Mouse (Mus musculus) frontal cortex, postnatal 36 days (tissue): ENCODE results near the gene Nme6.
"Not testable (repeated sequence)": the region's sequence is repeated elsewhere in the genome, so short reads cannot be mapped to it uniquely, and the experiment has no call there.

Source experiments
- DNase-seq, 2 experiments: peaks; one replicate each; pipeline ENCODE4 v3.0.0; 2022; ENCODE audit warnings: low spot score in 2 of 2

The Nme6 gene

DNA sequence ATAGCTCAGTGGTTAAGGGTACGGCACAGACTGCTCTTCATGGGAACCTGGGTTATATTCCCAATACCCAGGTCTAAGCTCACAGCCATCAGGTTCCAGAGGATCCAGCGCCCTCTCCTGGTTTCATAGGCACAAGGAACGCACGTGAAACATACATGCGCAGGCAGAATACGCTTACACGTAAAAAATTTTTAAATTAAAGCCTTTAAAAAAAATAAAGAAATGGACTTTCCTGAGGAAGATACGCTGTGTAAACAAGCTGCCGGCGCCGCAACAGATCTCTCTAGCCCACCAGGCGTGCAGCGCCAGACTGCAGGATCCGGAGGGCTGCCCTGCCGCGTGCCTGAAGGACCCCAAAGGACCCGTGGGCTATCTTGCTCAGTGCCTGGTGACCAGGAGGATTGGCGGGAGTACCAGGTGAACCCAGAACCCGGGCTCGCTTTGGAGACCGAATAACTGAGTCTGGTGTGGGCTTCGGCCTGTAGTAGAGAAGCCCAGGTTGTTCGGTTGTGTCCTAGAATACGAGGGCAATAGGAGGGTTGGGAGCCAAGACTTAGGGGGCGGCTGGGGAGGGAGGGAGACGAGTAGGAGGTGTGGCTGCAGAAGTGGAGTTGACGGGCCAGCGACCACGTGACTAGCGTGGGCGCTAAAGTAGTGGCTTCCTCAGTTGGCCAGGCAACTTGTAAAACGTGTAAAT, at the start of gene Nme6:
Gene Nme6, plus strand, starts transcription at position 359 of the 697 bp plus-strand sequence.
- peak; percentile 88 for DNase-seq

DNA sequence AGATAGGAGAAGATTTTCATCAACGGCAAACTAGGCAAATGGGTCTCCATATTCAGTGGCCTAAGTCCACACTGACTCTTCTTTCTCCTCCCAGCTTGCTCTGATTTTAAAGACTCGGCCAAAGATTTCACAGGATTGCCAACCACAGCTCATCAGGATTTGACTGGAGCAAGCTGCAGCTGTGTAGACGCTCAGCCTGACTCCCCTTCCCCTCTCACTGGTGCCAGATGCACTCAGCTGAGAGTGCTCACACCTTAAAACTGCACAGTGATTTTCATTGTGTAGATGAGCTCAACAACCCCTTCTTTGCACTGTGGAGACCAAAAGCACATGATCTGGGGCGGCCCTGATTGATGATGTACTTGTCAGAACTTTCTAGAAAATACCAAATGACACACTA, 42.0 kb upstream of the Nme6 start, which contains the start of gene Fbxw27:
Gene Fbxw27, minus strand, starts transcription at position 101 of the 400 bp plus-strand sequence.
- not testable (repeated sequence) for DNase-seq

DNA sequence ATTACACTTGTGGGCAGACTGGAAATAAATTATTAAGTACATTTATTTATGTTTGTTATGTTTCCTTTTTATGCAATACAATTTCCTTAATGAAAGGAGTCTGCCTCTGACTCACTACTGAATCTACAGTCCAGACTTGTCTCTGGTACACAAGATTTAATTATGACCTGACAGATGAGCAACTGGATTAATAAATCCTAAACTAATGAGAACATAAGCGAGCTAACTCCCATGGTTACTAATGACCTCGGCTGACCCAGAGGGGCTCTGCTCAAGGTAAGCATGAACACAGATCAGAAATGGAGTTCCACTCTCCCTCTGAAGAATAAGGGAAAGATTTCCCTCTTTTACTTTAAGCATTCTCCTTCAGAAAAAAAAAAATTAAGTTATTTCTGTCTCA, 37.3 kb upstream of the Nme6 start:
- DNase-seq = no peak

DNA sequence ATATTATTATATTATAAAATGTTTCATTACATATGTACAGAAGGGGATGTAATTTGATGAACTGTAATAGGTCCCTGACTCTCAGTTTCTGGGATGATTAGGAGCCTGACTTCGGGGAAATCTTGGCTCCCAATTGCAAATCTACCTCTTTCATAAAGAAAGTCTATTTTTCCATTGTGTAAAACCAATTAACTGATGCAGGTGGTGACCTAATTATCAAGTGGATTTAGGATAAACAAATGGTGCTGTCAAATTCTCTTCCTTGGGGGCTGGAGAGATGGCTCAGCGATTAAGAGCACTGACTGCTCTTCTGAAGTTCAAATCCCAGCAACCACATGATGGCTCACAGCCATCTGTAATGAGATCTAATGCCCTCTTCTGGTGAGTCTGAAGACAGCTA, 36.7 kb upstream of the Nme6 start:
- DNase-seq = no peak

DNA sequence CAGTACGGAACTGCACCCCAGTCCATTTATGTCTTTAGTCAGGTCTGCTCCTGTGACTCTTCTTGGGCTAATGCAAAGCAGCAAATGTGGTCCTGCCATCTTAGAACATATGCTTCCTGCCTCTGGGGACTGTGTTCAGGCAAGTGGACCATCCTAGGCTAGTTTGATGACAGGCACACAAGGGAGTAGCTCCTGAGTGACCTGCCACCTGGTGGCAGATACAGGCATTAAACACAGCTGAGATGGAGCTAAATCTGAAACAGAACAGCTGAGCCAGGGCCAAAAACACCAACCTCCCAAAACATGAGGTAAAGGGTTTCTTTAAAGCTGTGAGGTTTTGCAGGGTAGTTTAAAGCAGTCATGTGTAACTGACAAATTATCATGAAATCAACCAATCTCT, 34.5 kb upstream of the Nme6 start:
- peak in 1 of 2 experiments; percentile 10 for DNase-seq

DNA sequence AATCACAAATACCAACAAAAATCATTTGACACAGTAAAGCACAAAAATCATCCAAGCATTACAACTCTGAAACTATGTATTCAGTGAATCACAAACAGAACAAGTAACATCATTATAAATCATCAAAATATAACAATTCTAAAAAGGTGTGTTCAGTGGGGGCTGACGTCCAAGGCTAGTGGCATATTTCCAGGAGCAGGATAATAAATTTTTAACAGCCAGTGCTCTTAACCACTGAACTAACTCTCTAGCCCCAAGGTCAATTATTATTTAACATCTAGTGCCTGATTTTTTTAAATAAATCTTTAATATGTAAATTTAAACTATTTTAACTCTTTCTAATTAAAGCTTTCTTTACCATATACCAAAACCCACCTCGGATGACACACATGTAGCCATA, 27.0 kb upstream of the Nme6 start:
- not testable (repeated sequence) for DNase-seq

DNA sequence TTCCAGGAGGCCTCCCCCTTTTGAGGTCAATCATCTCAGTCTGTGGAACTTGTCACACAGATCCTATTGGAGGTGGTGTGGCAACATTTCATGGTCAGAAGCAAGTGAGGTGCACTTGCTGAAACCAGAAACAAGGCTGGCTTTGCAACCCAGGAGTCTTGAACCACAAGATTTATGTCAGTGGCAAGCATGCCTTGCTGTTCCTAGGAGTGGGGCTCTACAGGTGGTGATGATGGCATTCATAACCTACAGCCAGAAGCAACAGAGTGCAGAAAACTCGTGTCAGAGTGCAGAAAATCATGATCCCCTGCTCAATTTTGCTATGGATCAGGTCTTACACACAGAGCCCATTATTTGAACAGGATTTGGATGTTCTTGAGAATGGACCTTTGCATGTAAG, 26.3 kb upstream of the Nme6 start:
- DNase-seq = no peak

DNA sequence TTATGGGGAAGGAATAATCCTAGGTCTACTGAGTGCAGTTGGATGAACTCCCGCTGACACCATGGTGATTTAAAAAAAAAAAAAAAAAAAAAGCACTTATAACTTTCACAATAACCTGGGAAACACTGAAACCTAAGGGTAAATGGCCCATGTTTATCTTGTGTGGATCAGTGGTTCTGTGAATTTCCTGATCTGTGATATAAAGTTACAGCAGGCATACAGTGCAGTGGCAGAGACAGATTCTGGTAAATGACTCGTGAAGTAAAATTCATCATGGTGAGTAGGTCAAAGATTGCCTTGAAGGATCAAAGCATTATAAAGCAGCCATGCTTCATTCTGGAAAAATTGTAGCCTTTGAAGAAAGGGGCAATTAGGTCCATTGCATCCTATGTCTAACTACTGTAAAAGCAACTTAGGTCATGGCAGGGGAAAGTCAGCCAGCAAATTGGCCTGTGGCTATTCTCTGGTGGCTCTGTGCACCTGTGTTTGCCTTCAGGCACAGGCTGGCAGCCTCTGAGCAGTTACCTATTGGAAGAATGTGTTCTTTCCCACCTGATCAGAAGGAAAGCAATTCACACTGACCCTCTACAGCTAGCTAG, 25.8 kb upstream of the Nme6 start:
- DNase-seq = no peak

DNA sequence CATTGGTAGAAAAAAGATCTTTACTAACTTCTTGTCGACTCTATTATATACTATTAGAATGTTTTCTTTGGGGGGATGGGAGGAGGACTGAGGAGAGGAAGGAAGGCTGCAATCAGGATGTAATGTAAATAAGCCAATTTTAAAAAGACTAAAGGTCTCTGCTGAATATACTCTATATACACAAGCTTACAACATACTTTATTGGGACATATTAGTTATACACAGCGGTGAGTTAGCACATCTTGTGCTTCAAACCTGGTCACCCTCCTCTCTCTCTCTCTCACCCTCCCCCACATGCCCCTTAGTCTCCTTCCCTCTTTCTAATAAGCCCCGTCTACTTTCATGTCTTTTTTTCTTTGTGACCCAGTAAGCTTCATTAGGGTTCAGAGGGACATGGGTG, 24.7 kb upstream of the Nme6 start:
- DNase-seq = no peak

DNA sequence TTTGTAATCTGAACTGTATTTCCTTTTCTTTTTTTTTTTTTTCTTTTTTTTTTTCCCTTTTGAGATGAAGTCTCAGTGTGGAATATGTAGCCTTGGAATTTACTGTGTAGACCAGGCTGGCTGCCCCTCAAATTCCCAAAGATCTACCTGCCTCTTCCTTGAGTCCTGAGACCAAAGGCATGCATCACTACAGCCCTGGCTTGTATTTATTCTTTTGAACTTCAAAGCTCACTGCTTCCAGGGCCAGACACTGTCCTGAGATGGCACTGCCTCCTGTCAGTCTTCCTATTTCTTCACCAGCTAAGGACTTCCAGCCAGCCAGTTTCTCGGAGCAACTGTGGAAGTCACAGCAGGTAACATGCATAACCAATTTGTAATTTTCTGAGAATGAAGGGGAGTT, 20.6 kb upstream of the Nme6 start, which contains the start of gene Spink8:
Gene Spink8, plus strand, starts transcription at position 301 of the 400 bp plus-strand sequence.
- DNase-seq = no peak

DNA sequence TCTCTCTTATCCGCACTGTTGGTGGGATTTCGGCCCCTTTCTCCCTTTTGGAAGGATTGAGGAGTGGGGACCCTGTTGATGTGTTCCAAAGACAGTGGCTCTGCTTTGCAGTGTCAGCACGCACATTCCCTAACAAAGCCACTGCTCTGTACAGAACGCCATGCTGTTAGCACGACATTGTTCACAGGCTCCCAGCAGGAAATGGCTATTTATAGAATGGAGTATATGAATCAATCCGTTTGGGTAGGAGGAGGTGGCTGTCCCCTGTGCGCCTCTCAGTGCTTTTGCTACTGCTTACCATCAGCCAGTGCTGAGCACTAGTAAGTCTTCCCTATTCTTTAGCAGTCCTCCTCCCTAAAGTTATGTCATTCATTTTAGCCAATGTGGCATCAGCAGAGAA, 19.1 kb upstream of the Nme6 start:
- DNase-seq = peak in 1 of 2 experiments; percentile 6

DNA sequence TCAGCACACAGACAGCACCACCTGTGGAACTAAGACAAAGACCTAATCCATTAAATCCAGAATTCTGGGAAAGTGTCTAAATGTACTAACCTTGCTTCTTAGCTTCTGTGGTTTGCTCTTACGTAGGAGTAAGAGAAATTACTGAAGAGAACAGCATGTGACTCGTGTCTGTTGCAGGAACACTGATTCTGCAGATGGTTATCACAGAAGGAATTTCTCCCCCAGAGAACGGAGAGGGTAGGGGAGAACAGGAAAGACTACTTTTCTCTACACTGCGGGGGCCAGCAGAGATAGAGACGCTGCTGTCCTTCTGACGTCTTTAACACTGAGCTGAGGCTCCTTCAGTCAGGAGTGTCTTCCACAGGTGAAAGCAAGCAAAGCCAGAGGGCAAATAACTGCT, 16.2 kb upstream of the Nme6 start:
- DNase-seq = peak; percentile 12 to 13

DNA sequence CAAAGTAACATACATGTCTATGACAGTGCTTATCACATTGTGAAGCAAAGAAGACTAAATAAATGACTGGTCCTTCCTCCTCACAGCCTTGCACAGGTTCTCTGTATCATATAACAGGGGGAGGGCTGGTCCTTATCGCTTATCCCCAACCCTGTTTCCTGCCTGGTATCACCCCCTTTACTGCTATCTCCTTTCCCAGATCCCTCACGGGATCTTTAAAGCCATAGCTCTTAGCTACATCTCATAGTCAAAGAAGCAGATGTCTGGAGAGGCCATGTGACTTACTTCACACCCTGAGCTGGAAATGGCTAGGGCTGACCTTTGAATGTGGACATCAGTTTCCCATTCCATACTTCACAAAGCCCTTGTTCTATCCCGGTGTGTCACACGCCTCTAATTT, 6.8 kb upstream of the Nme6 start:
- no peak for DNase-seq

DNA sequence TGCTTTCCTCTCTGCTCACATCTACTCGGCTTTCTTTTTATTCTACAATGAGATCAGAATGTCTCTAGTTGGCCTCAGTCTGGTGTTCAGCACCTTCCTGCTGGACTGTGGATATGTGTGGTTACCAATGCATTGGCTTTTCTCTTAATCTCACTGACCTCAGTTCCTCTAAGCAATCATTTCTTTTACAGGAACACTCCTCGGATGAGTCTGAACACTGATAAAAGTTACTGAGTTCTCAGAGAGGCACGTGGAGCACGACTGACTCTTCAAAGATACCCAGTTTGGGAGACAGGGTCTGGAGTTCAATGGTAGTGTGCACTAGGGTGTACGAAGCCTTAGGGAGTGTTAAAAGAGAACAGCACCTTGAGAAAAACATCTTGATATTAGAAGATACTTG, 6.4 kb upstream of the Nme6 start:
- no peak for DNase-seq

DNA sequence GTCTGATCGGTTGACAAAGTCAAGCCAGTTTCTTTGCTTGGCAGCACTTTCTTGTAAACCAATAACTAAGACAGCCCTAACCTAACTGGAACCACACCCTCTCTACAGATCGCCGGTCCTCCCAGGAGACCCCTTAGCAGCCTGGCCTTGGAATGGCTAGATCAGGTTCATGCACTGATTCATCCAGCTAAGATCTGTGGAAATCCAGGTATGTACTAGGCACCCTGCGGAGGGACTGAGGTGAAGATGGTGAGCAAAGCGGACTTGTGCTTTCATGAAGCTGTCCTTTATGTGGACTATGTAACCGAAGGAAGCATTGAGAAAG, 501 bp downstream of the Nme6 start:
- no peak for DNase-seq

DNA sequence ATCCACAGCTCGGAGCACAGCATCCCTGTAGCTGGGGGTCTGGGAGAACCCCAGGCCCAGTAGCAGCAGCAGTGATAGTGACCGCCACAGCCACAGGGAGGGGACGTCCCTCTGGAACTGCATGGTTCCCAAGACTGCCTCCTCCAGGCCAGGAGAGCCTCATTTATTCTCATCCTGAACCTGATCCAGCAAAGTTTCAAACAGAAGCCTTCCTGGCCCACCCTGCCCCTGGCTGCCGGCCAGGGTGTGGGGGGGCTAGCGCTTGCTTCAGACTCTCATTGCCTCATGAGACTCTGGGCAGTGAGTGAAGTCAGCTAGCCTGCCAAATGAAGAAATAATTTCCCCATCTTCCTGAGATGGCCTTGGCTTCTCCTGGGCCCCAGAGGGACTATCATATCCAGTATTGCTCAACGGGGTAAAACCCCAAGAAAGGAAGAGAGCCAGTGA, 16.8 kb downstream of the Nme6 start, which contains the start of gene Camp:
Gene Camp, minus strand, starts transcription at position 306 of the 447 bp plus-strand sequence.
- no peak for DNase-seq

DNA sequence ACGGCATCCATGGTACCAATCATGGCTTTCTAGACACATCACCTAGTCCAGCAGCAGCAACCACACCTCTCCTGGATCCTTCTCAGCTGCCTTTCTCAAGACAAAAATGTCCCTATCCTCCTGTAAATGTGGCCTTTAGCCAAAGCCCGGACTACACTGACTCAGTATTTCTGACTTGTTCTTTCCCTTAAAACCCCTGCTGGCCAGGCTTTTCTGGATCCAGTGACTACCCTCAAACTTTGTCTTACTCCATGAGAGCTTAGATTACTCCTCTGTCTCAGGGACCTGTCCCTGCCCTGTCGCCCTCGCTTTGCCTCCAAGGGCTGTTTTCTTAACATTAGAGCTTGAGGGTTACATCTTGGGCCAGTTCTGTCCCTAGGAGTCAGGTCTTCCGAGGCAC, 17.6 kb downstream of the Nme6 start:
- no peak for DNase-seq

DNA sequence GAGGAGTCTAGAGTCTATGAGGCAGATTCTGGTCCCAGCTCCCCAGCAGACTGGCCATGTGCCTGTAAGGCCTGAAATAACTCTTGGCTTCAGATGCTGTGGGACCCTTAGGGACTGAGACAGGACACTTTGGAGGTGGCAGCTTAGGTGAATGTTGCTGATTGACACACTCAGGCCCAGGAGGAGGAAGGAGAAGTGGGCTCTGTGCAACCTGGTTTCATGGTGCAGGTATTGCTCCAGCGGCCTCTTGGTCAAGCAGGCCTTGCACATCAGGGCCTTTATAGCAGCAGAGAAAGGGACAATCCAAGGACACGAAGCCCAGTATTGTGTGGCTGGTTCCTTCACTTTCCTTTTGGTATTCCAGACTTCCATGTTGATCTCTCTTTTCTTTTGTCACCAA, 21.8 kb downstream of the Nme6 start:
- no peak for DNase-seq

DNA sequence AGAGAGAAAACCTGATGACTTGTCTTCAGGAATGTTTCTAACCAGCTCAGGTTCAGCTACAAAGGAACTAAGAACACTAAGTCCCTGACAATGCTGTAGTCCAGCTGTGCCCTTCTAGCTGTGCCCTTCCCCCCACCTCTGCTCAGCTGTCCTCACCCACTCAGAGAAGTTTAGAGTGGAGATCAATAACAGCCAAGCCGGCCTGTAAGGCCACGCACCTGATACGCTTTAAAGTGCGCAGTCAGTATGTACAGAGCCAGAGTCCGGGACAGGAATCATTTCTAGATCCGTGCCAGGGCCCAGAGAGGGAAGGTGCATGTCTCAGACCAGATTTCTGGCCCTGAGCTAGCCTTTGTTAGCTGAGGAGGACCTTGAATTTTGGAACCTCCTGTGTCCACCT, 23.4 kb downstream of the Nme6 start:
- DNase-seq = no peak

DNA sequence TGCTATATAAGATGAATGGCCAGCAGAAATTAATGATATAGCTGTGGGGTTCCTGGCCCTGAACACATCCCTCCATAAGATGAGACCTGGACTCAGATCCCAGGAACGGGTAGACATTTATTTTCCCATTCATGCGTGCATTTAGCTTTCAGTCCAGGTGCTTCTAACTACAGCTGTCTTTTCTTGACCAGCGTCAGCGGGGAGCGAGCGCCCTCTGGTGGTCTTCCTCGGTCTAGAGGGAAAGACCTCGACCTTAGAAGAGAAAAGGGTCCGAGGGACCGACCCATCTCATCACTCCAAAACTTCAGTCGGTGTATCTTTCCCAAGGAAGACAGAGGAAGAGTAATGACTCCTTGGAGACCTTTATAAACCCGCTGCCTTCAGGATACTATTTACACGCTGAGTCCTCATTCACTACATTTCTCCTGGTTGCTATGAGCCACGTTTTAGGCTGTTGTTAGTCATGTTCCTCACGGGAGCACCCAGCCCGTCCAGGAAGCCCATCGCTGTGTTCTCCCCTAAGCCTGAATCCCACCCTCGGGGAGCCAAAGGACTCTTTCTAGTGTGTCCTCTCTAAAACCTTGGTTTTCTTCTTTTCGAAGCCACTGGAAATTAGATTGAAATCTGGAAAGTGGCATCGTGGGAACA, 30.0 kb downstream of the Nme6 start:
- DNase-seq = peak; percentile 76

DNA sequence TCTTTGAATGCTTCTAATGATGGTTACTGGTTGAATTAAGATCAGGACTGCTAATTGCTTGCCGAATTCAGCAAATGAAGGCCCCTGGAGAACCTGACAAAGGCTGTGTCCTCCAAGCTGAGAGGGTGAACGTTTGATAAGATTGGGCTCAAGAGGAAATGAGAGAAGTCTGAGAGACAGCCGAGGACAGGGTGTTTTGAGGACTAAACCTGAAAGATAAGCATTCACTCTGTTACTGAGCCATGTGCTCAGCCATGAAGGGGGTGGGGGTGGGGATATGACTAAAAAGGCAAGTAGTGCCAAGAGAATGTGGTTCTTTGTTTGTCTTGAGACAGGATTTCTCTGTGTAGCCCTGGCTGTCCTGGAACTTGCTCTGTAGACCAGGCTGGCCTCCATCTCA, 30.5 kb downstream of the Nme6 start:
- DNase-seq = no peak

DNA sequence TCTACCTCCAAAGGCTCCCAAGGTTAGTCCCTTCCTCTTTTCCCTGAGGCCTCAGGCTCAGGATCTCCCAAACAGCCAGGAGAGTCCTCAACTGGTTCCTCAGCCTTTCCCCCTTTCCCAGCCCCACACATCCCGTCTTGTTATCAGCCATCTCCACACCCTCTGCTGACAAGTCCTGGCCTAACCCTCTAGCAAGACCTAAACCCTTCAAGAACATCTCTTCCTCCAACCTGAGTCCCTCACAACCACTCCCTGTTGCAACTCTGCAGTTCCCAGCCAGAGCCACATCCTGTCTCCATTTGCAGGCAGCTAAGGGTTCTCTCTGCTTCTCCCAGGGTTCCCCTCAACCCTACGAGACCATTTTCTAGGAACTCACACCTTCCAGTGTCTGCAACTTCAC, 33.7 kb downstream of the Nme6 start:
- no peak for DNase-seq

DNA sequence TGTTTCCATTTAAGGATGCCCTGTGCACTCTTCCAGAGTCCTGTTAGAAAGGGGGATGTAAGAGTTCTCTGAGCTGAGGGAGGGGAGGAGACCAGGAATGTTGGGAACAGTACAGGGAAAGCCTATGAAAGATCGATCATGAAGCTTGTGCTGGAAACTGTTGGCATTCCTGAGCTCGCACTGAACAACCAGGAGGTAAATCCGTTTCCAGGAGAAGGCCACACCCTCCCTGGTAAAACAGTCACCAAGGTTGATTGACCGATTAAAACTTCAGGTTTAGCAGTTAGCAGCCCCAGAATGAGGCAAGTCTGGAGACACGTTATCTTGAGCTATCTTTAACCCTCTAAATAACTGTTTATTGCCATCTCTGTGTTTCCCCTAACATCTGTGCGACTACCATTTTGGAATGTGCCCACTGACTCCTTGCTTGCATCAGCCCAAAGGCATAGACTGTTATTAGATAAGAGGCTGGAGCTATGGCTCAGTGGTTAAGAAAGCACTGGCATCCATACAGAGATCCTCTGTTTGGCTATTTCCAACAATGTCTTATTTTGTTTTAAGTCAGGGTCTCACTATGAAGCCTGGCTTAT, 38.5 kb downstream of the Nme6 start:
- DNase-seq = no peak
